Mouse (Mus musculus) embryonic facial prominence, embryonic 10.5 days (tissue): Measurements from ENCODE around the gene Nfib. TPM values are rescaled to one million over a fixed set of nuclear protein-coding genes. Genes with fewer than 3 reads are reported as not detected.

ENCODE experiments used
- DNase-seq: peaks from one replicate; pipeline ENCODE4 v3.0.0-alpha.2; 2017; ENCODE audit warnings: low spot score
- H3K27ac ChIP-seq: fragments of 300-500 bp; sonication (generic); replicated peaks from 2 replicates; pipeline ENCODE4 v1.5.1; 2016; ENCODE audit warnings: mild to moderate bottlenecking
- H3K27me3 ChIP-seq: fragments of 300-500 bp; sonication (generic); replicated peaks from 2 replicates; pipeline ENCODE4 v1.6.1; 2016; ENCODE audit warnings: low read depth, mild to moderate bottlenecking; ENCODE audit not compliant: poor library complexity, severe bottlenecking
- H3K36me3 ChIP-seq: fragments of 300-500 bp; sonication (generic); replicated peaks from 2 replicates; pipeline ENCODE4 v1.6.1; 2016; ENCODE audit warnings: mild to moderate bottlenecking, moderate library complexity
- H3K4me1 ChIP-seq: fragments of 300-500 bp; sonication (generic); 2 replicates; pipeline ENCODE4 v1.6.1; 2016
- H3K4me3 ChIP-seq: fragments of 300-500 bp; sonication (generic); 2 replicates; pipeline ENCODE4 v1.5.1; 2016; ENCODE audit warnings: mild to moderate bottlenecking, moderate library complexity
- H3K9me3 ChIP-seq: fragments of 300-500 bp; sonication (generic); 2 replicates; pipeline ENCODE4 v1.6.1; 2016; ENCODE audit warnings: mild to moderate bottlenecking
- WGBS: fragments of 180-500 bp; shearing (Covaris S2); methylation state at CpG from one replicate; pipeline ENCODE4 v1.1.7; 2016; 5-methylcytosine and 5-hydroxymethylcytosine counted together
- polyA plus RNA-seq: library from polyadenylated mRNA; unstranded; fragments of >200 nt; fragmentation: Nextera tagmentation; extraction: Ambion mirVana; gene quantifications from 2 replicates; pipeline ENCODE4 v1.2.1, GENCODE M21; 2016

The Nfib gene
- polyA plus RNA-seq, 1 experiment from 2014 or later = 26.7 TPM

DNA sequence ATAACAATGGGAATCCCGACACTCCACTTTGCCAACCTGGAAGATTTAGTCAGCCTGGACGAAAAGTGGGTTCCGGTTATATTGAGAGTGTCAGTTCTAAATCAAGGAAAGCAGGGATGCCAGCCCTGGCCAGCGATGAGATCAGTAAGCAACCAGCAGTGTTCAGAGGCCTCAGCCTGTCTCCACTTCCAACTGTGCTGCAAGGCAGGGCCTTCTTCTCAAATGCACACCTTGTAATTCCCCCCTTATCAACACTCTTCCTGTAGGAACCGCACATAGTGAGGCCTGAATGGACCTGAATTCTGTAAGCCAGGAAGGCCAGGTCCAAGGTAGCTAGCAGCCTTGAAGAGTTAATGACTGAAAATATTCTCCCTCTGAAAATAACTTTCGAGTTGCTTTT lies 239.4 kb downstream of the Nfib start:
- WGBS = 80% methylated on average over 6 of the region's 6 CpGs
- no peak for DNase-seq
- no peaks in the 10 kb centered on the region for H3K27me3 ChIP-seq
- H3K27ac ChIP-seq = no peak overlapping the region
- H3K9me3 ChIP-seq = no peaks in the 10 kb centered on the region
- no peaks in the 10 kb centered on the region for H3K36me3 ChIP-seq
- H3K4me1 ChIP-seq = peaks cover 52% of the 10 kb centered on the region
- no peak overlapping the region for H3K4me3 ChIP-seq

DNA sequence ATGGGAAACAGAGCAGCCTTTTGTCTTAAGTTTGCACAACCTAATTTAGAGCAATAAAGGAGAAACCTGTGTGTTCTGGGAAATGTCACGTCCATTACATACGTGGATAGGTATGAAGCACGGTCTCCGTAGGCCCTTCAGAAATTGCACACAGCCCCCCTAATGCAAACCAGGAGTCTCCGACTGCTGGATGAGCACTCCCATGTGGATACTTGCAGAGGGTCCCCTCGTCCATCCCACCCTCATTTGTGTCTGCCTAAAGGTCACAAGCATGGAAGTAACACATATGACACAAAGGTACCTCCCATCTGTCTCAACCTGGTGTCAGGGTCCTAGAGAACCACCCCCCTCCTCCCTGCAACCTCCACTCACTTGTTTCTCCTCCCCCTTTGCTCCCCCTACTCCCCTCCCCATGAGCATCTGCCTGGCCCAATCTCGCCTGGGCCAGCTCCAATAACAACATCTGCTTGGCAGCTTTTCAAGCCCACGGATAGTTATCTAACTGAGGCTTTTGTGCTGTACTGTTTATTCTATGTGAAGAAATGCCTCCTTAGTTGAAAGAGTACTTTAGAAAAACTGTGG lies 241.4 kb downstream of the Nfib start:
- Histone ChIP-seq H3K27me3 (no peaks in the 10 kb centered on the region), H3K36me3 (no peaks in the 10 kb centered on the region), H3K9me3 (no peaks in the 10 kb centered on the region), H3K27ac (no peak overlapping the region; the same call in 1 of the 2 replicates), H3K4me1 (peaks cover 51% of the 10 kb centered on the region), H3K4me3 (peak overlapping the region; percentile 16; the same call in 1 of the 2 replicates)
- peak; percentile 66 for DNase-seq
- 36% methylated on average over 8 of the region's 8 CpGs for WGBS

DNA sequence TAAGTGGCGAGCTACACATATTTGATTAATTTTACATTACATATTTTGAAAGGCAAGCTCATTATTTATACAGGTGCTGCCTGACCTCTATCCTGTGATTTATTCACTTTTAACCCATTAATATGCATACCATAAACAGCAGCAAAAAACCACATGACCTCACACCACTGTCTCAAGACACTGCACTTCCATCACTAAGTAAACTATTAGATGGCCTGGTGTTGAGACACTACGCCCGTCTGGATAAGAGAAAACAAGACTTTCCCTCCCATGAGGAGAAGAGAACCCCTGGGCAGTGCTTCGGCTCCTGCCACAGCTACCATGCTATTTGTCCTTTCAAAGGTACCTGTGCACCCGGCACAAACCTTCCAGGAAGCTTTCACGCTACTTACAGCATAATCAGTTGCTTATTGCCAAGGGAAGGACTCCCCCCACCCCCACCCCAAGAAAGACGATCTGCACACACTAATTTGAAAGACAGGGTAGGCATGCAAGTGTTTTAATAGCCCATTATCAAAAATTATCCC lies 242.3 kb downstream of the Nfib start:
- H3K9me3 ChIP-seq = no peaks in the 10 kb centered on the region

DNA sequence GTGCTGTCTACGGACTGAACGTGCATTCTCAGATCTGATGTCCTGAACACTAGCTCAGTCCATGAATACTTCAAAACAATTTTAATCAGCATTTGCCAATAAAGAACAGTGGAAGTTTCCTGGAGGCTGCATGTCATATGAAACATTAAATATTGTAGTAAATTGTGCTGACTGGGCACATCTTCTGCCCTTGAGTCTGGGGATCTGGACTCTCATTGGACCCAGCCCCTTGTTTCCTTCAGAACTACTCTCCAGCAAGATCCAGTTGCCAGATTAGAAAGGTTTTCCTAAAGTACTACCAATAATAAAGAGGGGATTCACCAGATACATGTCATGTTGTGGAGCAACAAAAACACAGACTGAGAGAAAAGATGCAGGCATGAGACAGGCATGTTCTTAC lies 243.9 kb downstream of the Nfib start:
- no peak for DNase-seq
- 98% methylated on average over 2 of the region's 2 CpGs for WGBS
- no peaks in the 10 kb centered on the region for H3K9me3 ChIP-seq
- H3K27me3 ChIP-seq = no peaks in the 10 kb centered on the region
- H3K36me3 ChIP-seq = no peaks in the 10 kb centered on the region
- peaks cover 43% of the 10 kb centered on the region for H3K4me1 ChIP-seq
- H3K4me3 ChIP-seq = no peak overlapping the region
- H3K27ac ChIP-seq = no peak overlapping the region

More for the DNA sequence above, 242.3 kb downstream of the Nfib start:
- H3K4me3 ChIP-seq = no peak overlapping the region
- WGBS = 52% methylated on average over 7 of the region's 7 CpGs
- no peaks in the 10 kb centered on the region for H3K36me3 ChIP-seq
- no peak for DNase-seq
- H3K27ac ChIP-seq = no peak overlapping the region
- H3K4me1 ChIP-seq = peaks cover 48% of the 10 kb centered on the region
- no peaks in the 10 kb centered on the region for H3K27me3 ChIP-seq

DNA sequence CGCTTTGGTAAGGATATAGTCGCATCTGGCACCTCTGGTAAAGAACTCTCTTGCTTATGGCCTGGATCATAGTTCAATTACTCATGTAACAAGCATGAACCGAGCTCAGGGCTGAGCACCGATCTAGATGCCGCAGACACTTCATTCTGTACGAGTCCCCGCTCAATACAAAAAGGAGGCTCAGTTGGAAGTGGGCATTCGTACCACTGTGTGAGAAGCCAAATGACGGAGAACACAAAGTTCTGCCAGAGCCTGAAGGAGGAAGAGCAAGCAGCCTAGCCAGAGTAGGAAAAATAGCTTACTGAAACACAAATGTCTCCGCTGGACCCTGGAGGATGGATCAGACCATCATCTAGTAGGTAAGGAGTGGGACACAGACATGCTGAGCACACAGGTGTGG lies 246.7 kb downstream of the Nfib start:
- H3K27ac ChIP-seq = no peak overlapping the region
- WGBS = 95% methylated on average over 10 of the region's 10 CpGs

DNA sequence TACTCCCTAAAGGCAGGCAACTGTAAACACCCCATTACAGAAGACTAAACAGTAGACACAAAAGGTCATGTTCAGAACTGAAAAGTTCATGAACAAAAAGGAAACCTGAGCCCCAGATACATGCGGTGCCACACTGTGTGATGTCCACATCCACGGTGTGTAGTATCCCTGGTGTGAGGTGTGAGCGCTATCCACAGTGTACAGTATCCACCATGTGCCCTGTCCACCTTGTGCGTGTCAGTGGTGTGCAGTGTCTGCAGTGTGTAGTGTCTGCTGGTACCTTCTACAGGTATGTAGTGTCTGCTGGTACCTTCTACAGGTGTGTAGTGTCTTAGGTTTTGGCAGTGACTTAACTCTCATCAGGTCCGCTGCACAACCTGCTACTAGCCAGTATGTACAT lies 248.6 kb downstream of the Nfib start:
- Histone ChIP-seq H3K27me3 (no peaks in the 10 kb centered on the region), H3K9me3 (no peaks in the 10 kb centered on the region), H3K36me3 (no peaks in the 10 kb centered on the region), H3K4me1 (peaks cover 24% of the 10 kb centered on the region), H3K27ac (no peak overlapping the region), H3K4me3 (no peak overlapping the region)
- WGBS = 91% methylated on average over 5 of the region's 5 CpGs
- no peak for DNase-seq

More for the DNA sequence above, 246.7 kb downstream of the Nfib start:
- Histone ChIP-seq H3K4me1 (peaks cover 29% of the 10 kb centered on the region), H3K9me3 (no peaks in the 10 kb centered on the region), H3K4me3 (no peak overlapping the region), H3K36me3 (no peaks in the 10 kb centered on the region), H3K27me3 (no peaks in the 10 kb centered on the region)
- DNase-seq = no peak

DNA sequence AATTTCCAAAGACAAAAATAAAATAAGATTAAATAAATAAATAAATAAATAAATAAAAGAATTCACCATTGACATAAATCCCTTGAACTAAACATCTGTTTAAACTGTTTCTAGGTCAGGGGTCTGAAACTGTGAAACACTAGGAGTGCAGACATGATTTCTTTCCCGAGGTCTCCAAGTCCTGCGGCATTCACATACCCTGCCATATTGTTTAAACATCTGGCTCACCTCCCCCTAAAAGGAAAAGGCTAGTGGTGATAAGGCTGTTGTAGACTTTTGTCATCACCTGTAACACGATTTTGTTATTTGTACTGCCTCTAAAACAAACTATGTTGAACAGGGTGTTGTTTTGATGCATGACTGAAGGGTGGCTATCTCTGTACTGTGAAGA lies 249.2 kb downstream of the Nfib start:
- H3K36me3 ChIP-seq = no peaks in the 10 kb centered on the region
- peaks cover 24% of the 10 kb centered on the region for H3K4me1 ChIP-seq
- DNase-seq = no peak
- H3K4me3 ChIP-seq = no peak overlapping the region
- H3K27ac ChIP-seq = no peak overlapping the region
- 58% methylated on average over 3 of the region's 3 CpGs for whole genome bisulfite sequencing
- H3K9me3 ChIP-seq = no peaks in the 10 kb centered on the region
- no peaks in the 10 kb centered on the region for H3K27me3 ChIP-seq

DNA sequence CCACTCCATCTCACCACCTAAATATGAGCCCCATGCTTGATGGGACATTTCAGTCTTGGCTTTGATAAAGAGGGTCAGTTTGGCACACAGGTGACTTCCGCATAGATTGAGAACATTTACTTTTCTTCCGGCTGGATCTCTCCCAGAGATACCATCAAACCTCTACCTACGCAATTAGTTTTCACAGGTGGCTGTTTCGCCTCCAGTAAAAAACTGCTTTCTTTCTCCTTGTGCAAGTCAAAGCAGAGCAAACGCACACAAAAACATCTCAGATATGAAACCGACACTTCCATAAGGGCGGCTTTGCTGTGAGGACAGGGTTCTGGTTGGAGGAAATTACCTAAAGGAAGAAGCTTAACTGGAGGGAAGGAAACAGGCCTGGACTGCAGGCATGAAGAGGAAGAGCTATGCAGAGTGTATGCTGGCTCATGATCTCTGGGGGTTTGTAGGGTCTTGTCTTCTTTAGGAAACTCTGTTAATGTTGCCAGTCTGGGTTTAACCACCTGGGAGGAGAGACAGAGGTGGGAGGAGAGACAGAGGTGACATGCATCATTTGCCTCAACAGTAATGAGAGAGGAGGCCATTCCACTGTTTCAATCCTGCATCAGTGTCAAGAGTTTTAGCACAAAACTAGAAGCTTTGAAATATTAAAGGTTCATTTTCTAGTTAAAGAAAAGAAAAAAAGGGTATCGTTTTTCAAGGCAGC lies 249.8 kb downstream of the Nfib start:
- Histone ChIP-seq H3K9me3 (no peaks in the 10 kb centered on the region), H3K36me3 (no peaks in the 10 kb centered on the region), H3K27ac (no peak overlapping the region), H3K27me3 (no peaks in the 10 kb centered on the region), H3K4me3 (no peak overlapping the region), H3K4me1 (peaks cover 24% of the 10 kb centered on the region)
- 89% methylated on average over 8 of the region's 8 CpGs for WGBS
- DNase-seq = no peak

DNA sequence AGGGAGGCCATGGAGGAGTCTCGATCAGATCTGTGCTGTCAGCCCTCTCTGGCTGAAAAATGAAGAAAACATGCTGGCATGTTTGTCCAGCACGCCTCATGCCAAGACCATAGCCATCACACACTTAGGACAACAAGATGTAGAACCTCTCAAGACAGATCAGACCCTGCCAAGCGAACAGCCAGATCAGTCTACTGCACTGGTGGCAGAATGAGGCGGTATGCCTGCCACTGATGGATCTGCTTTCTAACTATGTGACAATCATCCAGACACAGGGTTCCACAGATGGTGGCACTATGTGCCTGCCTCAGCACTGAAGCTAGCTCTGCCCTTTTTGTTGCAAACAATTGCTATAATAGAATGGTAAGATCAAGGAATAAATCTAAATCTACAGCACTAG lies 250.6 kb downstream of the Nfib start:
- no peak for DNase-seq
- no peak overlapping the region for H3K27ac ChIP-seq
- 93% methylated on average over 4 of the region's 4 CpGs for WGBS
- no peaks in the 10 kb centered on the region for H3K9me3 ChIP-seq
- H3K4me3 ChIP-seq = no peak overlapping the region
- no peaks in the 10 kb centered on the region for H3K36me3 ChIP-seq
- no peaks in the 10 kb centered on the region for H3K27me3 ChIP-seq
- peaks cover 24% of the 10 kb centered on the region for H3K4me1 ChIP-seq

DNA sequence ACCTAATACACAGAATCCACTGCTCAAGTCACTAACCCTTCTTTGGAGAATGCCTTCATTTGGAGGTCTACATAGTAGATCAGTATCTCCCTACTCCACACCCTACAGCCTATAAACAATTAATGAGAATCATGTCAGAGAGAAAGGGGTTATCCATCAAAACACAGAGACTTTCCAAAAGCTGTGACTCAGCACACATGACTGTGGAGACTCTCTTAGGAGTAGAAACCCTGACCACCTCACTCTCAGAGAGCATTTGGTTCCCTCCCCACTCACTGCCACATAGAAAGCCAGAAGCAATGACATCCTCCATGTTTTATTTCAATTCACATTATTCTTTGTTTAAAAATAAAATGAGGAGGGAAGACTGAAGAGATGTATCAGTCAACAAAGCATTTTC lies 252.2 kb downstream of the Nfib start:
- Histone ChIP-seq H3K27me3 (no peaks in the 10 kb centered on the region), H3K4me3 (no peak overlapping the region), H3K27ac (no peak overlapping the region), H3K36me3 (no peaks in the 10 kb centered on the region), H3K4me1 (peaks cover 33% of the 10 kb centered on the region), H3K9me3 (no peaks in the 10 kb centered on the region)
- no peak for DNase-seq

DNA sequence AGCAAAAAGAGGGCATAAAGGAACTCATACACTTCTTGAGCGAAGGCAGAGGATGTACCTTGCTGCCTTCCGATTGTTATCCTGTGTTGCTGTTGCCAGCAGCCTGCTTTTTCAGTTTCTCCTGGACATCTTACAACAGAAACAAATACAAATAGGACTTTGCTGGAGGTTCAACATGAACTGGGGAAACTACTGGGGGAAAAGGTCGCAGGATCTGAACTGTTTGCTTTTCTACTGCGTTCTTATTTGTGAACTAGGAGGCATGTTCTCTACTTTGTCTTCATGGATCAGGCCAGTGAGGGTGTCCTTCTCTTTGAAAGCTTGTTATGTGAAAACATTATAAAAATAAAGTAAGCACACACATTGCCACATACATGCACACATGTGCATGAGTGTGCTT lies 252.6 kb downstream of the Nfib start:
- WGBS = 93% methylated on average over 4 of the region's 4 CpGs
- Histone ChIP-seq H3K27me3 (no peaks in the 10 kb centered on the region), H3K27ac (no peak overlapping the region), H3K36me3 (no peaks in the 10 kb centered on the region), H3K4me1 (peaks cover 33% of the 10 kb centered on the region), H3K9me3 (no peaks in the 10 kb centered on the region), H3K4me3 (no peak overlapping the region)
- DNase-seq = no peak

DNA sequence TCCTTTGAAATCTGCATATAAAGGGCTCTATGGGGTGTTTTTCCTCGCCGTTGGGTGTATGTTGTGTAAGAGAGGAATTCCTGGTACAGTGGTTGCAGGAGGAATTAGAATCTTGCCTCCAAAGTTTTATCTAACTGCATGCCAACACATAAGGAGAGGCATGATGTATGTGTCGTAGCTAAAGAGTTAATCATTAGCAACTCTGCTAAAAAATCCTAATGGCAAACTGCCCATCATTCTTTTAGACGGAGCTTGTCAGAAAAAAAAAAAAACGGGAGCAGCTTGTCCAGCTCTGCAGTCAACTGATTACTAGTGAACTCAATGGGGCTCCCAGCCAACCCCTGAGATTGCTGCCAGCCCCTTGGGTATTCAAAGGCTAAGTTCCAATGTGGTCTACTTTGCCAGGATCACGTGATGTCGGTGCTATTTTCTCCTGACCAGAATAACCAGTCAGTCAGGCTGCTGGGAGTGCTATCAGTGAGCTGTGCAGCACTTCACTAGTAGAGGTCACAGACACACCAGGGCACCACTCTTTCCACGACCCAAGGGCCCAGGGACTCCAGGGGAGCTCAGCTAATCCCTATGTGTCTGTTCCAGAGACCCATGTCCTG lies 258.4 kb downstream of the Nfib start:
- Histone ChIP-seq H3K27ac (no peak overlapping the region), H3K36me3 (no peaks in the 10 kb centered on the region), H3K4me1 (peaks cover 20% of the 10 kb centered on the region), H3K9me3 (no peaks in the 10 kb centered on the region), H3K4me3 (no peak overlapping the region), H3K27me3 (no peaks in the 10 kb centered on the region)
- peak; percentile 39 for DNase-seq
- 24% methylated on average over 8 of the region's 8 CpGs for WGBS

DNA sequence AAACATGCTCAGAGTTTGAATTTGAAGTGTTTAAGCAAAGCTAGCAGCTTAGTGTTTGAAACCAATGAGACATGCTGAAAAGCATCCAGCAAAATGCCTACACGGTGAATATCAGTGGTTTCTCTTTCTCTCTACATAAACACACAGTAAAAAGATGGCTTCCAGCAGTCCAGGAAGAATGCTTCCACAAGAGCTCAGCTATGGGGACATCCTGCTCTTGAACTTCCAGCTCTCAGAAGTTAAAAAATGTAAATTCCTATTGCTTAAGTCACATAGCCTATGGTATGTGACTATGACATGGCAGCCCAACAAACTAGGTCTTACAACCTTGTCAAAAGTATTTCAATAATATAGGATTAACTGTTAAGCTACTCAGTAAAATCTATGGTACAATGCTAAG lies 261.5 kb downstream of the Nfib start:
- H3K9me3 ChIP-seq = no peaks in the 10 kb centered on the region
- H3K4me1 ChIP-seq = peaks cover 23% of the 10 kb centered on the region
- H3K27me3 ChIP-seq = no peaks in the 10 kb centered on the region
- H3K27ac ChIP-seq = no peak overlapping the region
- DNase-seq = no peak
- 81% methylated on average over 1 of the region's 1 CpGs for WGBS
- no peaks in the 10 kb centered on the region for H3K36me3 ChIP-seq
- H3K4me3 ChIP-seq = no peak overlapping the region
